Mouse (Mus musculus) limb, embryonic 13.5 days (tissue): ENCODE data around the gene Rtl8a. TPM values are rescaled to one million over a fixed set of nuclear protein-coding genes. Genes with fewer than 3 reads are reported as not detected.
"Not testable (repeated sequence)": the region's sequence is repeated elsewhere in the genome, so short reads cannot be mapped to it uniquely, and the experiment has no call there.

ENCODE experiments used
- ATAC-seq: fragments of 200-750 bp; cut with Nextera tagmentation; 2 replicates; pipeline ENCODE4 v1.8.0; 2017; ENCODE audit warnings: low read depth, moderate number of reproducible peaks, moderate TSS enrichment; ENCODE audit not compliant: low FRiP score
- H3K27ac ChIP-seq: fragments of 300-500 bp; sonication (generic); 2 replicates; pipeline ENCODE4 v1.5.1; 2015; ENCODE audit warnings: inconsistent platforms, mild to moderate bottlenecking, moderate library complexity
- H3K27me3 ChIP-seq: fragments of 300-500 bp; sonication (generic); 2 replicates; pipeline ENCODE4 v1.6.1; 2015; ENCODE audit warnings: mild to moderate bottlenecking, inconsistent platforms
- H3K36me3 ChIP-seq: fragments of 300-500 bp; sonication (generic); 2 replicates; pipeline ENCODE4 v1.6.1; 2015; ENCODE audit warnings: inconsistent platforms, mild to moderate bottlenecking, moderate library complexity
- H3K4me1 ChIP-seq: fragments of 300-500 bp; sonication (generic); 2 replicates; pipeline ENCODE4 v1.6.1; 2015; ENCODE audit warnings: inconsistent platforms
- H3K4me2 ChIP-seq: fragments of 300-500 bp; sonication (generic); replicated peaks from 2 replicates; pipeline ENCODE4 v1.6.1; 2015; ENCODE audit warnings: inconsistent platforms, mild to moderate bottlenecking, moderate library complexity
- H3K4me3 ChIP-seq: fragments of 300-500 bp; sonication (generic); 2 replicates; pipeline ENCODE4 v1.5.1; 2015; ENCODE audit warnings: moderate library complexity, mild to moderate bottlenecking, inconsistent platforms
- H3K9ac ChIP-seq: fragments of 300-500 bp; sonication (generic); 2 replicates; pipeline ENCODE4 v1.6.1; 2015; ENCODE audit warnings: mild to moderate bottlenecking, inconsistent platforms
- H3K9me3 ChIP-seq: fragments of 300-500 bp; sonication (generic); 2 replicates; pipeline ENCODE4 v1.6.1; 2016; ENCODE audit warnings: inconsistent platforms
- WGBS: fragments of 180-500 bp; shearing (Covaris S2); methylation state at CpG from one replicate; pipeline ENCODE4 v1.1.7; 2015; 5-methylcytosine and 5-hydroxymethylcytosine counted together
- polyA plus RNA-seq: library from polyadenylated mRNA; unstranded; fragments of >200 nt; fragmentation: Nextera tagmentation; extraction: Ambion mirVana; gene quantifications from 2 replicates; pipeline ENCODE4 v1.2.1, GENCODE M21; 2015

Rtl8a gene
- polyA plus RNA-seq: 63.1 and 68.3 TPM in 2 replicates

- not testable (repeated sequence) for H3K4me1 ChIP-seq, H3K36me3 ChIP-seq, H3K9ac ChIP-seq, H3K9me3 ChIP-seq, H3K27me3 ChIP-seq
- Histone ChIP-seq H3K27ac (peak within 1 kb of the TSS; percentile 22; the same call in 1 of the 2 replicates), H3K4me3 (peak within 1 kb of the TSS; percentile 39), H3K4me2 (peak within 1 kb of the TSS; percentile 52)
- peak; percentile 96 for ATAC-seq
- WGBS: 12% methylated on average over 14 of the region's 50 CpGs
Measured at GRCm38 (mm10) chrX:53642980-53643961, at the start of gene Rtl8a. Rtl8a (minus strand) TSS chrX:53643682.

- no peak overlapping the region for H3K4me2 ChIP-seq
- 73% methylated on average over 2 of the region's 2 CpGs for WGBS
- no peaks in the 10 kb centered on the region for H3K9me3 ChIP-seq
- H3K27me3 ChIP-seq: no peaks in the 10 kb centered on the region
- ATAC-seq: no peak
- no peaks in the 10 kb centered on the region for H3K4me1 ChIP-seq
- no peak overlapping the region for H3K27ac ChIP-seq
- H3K4me3 ChIP-seq: no peak overlapping the region
- H3K36me3 ChIP-seq: no peaks in the 10 kb centered on the region
- no peak overlapping the region for H3K9ac ChIP-seq
Measured at GRCm38 (mm10) chrX:53693141-53693540, 49.7 kb upstream of the Rtl8a start.

GRCm38 (mm10) chrX:53692065-53692464, 48.6 kb upstream of the Rtl8a start:
- WGBS: 65% methylated on average over 2 of the region's 2 CpGs
- no peak overlapping the region for H3K4me2 ChIP-seq
- no peak overlapping the region for H3K27ac ChIP-seq
- ATAC-seq: no peak
- no peak overlapping the region for H3K9ac ChIP-seq
- no peak overlapping the region for H3K4me3 ChIP-seq
- no peaks in the 10 kb centered on the region for H3K27me3 ChIP-seq
- no peaks in the 10 kb centered on the region for H3K36me3 ChIP-seq
- H3K4me1 ChIP-seq: no peaks in the 10 kb centered on the region
- no peaks in the 10 kb centered on the region for H3K9me3 ChIP-seq

GRCm38 (mm10) chrX:53684676-53685075, 41.2 kb upstream of the Rtl8a start:
- 69% methylated on average over 2 of the region's 4 CpGs for WGBS
- not testable (repeated sequence) for ATAC-seq

DNA sequence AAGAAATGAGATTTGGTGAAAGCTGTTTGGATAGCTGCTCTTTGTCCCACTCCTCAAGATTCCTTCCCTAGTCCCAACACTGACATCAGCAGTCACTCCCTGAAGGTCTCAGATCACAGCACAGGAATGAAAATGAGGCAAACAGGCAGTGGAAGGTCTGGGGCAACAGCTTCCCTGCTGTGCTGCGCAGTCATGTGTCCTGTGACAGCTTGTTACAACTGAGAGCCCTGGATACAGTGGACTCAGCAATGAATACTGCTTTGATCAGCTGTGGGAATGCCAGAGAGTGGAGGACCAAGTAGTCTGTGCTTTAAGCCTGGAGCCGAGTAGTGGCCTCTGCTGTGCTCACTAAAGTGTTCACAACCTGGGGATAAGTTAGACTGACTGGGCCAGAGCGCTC, 39.2 kb upstream of the Rtl8a start:
- WGBS: 55% methylated on average over 3 of the region's 3 CpGs
- not testable (repeated sequence) for H3K4me3 ChIP-seq, H3K36me3 ChIP-seq, H3K4me1 ChIP-seq, H3K4me2 ChIP-seq, H3K9me3 ChIP-seq, ATAC-seq, H3K9ac ChIP-seq, H3K27ac ChIP-seq, H3K27me3 ChIP-seq

More at GRCm38 (mm10) chrX:53684676-53685075, 41.2 kb upstream of the Rtl8a start:
- not testable (repeated sequence) for H3K4me3 ChIP-seq, H3K27me3 ChIP-seq, H3K27ac ChIP-seq, H3K9ac ChIP-seq, H3K36me3 ChIP-seq, H3K9me3 ChIP-seq, H3K4me1 ChIP-seq, H3K4me2 ChIP-seq

- H3K9ac ChIP-seq, H3K27ac ChIP-seq, H3K4me1 ChIP-seq, H3K4me2 ChIP-seq, H3K9me3 ChIP-seq, ATAC-seq, H3K36me3 ChIP-seq, H3K27me3 ChIP-seq, H3K4me3 ChIP-seq: not testable (repeated sequence)
- 42% methylated on average over 2 of the region's 2 CpGs for WGBS
Measured at GRCm38 (mm10) chrX:53676943-53677342, 33.5 kb upstream of the Rtl8a start.

DNA sequence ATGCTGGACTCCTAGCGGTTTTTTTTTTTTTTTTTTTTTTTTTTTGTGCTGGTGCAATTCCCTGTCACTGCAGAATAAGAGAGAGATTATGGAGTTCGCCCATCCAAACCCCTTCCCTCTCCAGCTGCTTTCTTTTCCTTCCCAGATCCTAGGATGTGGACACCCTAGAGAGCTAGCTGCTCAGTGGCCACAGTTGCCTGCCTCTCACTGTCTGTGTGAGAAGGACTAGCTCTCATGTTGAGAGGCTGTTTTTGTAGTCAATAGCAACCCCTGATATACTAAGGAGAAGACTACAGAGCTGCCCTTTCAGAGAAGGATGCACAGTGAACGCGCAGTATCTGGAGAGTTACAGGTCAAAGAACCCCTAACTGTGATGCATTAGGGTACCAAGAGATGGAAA, 27.2 kb upstream of the Rtl8a start:
- Histone ChIP-seq H3K4me3 (peak overlapping the region; percentile 36), H3K4me2 (peak overlapping the region; percentile 50)
- not testable (repeated sequence) for H3K27me3 ChIP-seq, H3K27ac ChIP-seq, H3K9ac ChIP-seq, H3K9me3 ChIP-seq, H3K4me1 ChIP-seq, H3K36me3 ChIP-seq
- ATAC-seq: peak; percentile 31
- 21% methylated on average over 4 of the region's 4 CpGs for WGBS

- Histone ChIP-seq H3K4me2 (peak within 1 kb of the TSS; percentile 50), H3K9me3 (no peaks in the 10 kb centered on the region), H3K9ac (no peak within 1 kb of the TSS), H3K36me3 (no peaks in the 10 kb centered on the region), H3K27me3 (no peaks in the 10 kb centered on the region), H3K4me1 (no peaks in the 10 kb centered on the region), H3K27ac (no peak within 1 kb of the TSS), H3K4me3 (peak within 1 kb of the TSS; percentile 36)
- WGBS: 13% methylated on average over 14 of the region's 15 CpGs
- peak; percentile 94 for ATAC-seq
Measured at GRCm38 (mm10) chrX:53670294-53670693, 26.8 kb upstream of the Rtl8a start, which contains the start of gene Rtl8b. Rtl8b (minus strand) TSS chrX:53670408.

DNA sequence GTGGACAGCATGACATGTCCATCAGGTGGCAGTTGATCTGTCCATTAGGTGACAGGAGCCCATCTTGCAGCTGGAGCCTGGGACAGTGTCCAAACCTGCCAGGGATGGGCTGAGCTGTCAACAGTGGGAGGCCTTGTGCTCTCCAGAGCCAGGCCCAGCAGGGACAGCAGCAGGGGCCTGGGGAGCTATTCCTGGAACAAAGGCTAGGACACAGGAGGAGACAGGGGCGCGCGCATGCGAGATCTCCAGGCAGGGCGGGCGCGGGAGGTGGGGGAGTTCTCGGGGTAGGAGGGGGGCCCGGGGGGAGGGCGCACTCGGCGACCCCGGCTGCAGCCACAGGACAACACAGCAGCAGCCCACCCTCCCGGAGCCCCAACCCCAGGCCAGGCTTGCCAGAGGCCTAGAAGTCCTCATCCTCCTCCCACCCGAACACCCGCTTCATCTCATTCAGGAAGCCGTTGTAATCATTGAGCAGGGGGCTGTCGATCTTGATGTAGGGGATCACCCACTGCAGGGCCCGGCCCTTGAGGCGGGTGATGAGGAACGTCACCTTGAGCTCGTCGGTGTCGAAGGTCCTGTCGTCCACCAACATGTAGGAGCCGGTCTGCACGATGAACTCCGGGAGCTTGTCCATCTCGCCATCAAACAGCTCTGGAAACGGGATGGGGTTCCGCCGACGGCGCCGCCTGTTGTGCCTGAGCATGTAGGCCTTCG, 26.2 kb upstream of the Rtl8a start:
- Histone ChIP-seq H3K4me2 (peak overlapping the region; percentile 49), H3K4me3 (peak overlapping the region; percentile 36)
- not testable (repeated sequence) for H3K9ac ChIP-seq, H3K4me1 ChIP-seq, H3K36me3 ChIP-seq, H3K27me3 ChIP-seq, H3K9me3 ChIP-seq, H3K27ac ChIP-seq
- peak; percentile 42 for ATAC-seq
- WGBS: no CpG with 5 or more reads among the region's 36 CpGs

DNA sequence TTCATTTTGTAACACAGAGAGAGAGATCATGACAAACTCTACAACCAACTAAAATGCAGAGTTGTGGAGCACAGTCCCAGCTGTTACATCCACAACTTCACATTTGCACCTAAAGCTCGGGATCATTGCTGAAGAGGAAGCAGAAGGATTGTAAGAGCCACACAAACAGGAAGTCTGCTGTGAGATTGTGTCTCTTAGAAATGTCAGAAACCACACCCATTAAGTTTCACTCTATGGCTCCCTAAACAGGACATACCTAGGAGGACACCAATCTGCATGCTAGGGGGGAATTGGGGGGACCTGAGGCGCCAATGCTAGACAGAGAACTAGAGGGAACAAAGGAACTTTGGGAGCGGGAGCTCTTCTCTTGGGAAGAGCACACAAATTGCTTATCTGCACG, 9.4 kb upstream of the Rtl8a start:
- WGBS: 63% methylated on average over 4 of the region's 4 CpGs
- not testable (repeated sequence) for H3K4me2 ChIP-seq, H3K27me3 ChIP-seq, H3K27ac ChIP-seq, H3K36me3 ChIP-seq, H3K9me3 ChIP-seq, H3K4me1 ChIP-seq, ATAC-seq, H3K4me3 ChIP-seq, H3K9ac ChIP-seq

- H3K9ac ChIP-seq: no peak overlapping the region
- ATAC-seq: no peak
- no peaks in the 10 kb centered on the region for H3K9me3 ChIP-seq
- no peaks in the 10 kb centered on the region for H3K36me3 ChIP-seq
- no peak overlapping the region for H3K4me2 ChIP-seq
- H3K4me3 ChIP-seq: no peak overlapping the region
- H3K27ac ChIP-seq: no peak overlapping the region
- H3K4me1 ChIP-seq: no peaks in the 10 kb centered on the region
- no peaks in the 10 kb centered on the region for H3K27me3 ChIP-seq
- WGBS: 78% methylated on average over 6 of the region's 6 CpGs
Measured at GRCm38 (mm10) chrX:53645885-53646284, 2.4 kb upstream of the Rtl8a start.

- H3K4me1 ChIP-seq, H3K27ac ChIP-seq, H3K9ac ChIP-seq, H3K9me3 ChIP-seq, H3K27me3 ChIP-seq, H3K36me3 ChIP-seq, ATAC-seq: not testable (repeated sequence)
- peak overlapping the region; percentile 51 for H3K4me2 ChIP-seq
- peak overlapping the region; percentile 28 for H3K4me3 ChIP-seq
- WGBS: 64% methylated on average over 4 of the region's 4 CpGs
Measured at GRCm38 (mm10) chrX:53642604-53642979, 890 bp downstream of the Rtl8a start.
